Mouse (Mus musculus) stomach, embryonic 14.5 days (tissue): Measurements from ENCODE around the gene Kcnk7. TPM values are rescaled to one million over a fixed set of nuclear protein-coding genes. Genes with fewer than 3 reads are reported as not detected.
"Not testable (repeated sequence)": the region's sequence is repeated elsewhere in the genome, so short reads cannot be mapped to it uniquely, and the experiment has no call there.

ENCODE experiments used
- ATAC-seq: fragments of 200-750 bp; cut with Nextera tagmentation; 2 replicates; pipeline ENCODE4 v1.8.0; 2017; ENCODE audit warnings: low read depth, moderate TSS enrichment; ENCODE audit not compliant: insufficient number of reproducible peaks, insufficient read depth, low FRiP score
- H3K27ac ChIP-seq: fragments of 300-500 bp; sonication (generic); 2 replicates; pipeline ENCODE4 v1.5.1; 2014; ENCODE audit warnings: mild to moderate bottlenecking, low read length, moderate library complexity, mixed read lengths
- H3K27me3 ChIP-seq: fragments of 300-500 bp; sonication (generic); 2 replicates; pipeline ENCODE4 v1.6.1; 2014; ENCODE audit warnings: low read length, control low read depth, mixed read lengths; ENCODE audit not compliant: control insufficient read depth, insufficient read depth
- H3K36me3 ChIP-seq: fragments of 300-500 bp; sonication (generic); 2 replicates; pipeline ENCODE4 v1.6.1; 2014; ENCODE audit warnings: mild to moderate bottlenecking, control low read depth, low read length, moderate library complexity, mixed read lengths; ENCODE audit not compliant: control insufficient read depth, insufficient read depth
- H3K4me1 ChIP-seq: fragments of 300-500 bp; sonication (generic); 2 replicates; pipeline ENCODE4 v1.6.1; 2014; ENCODE audit warnings: low read length, control low read depth, mixed read lengths; ENCODE audit not compliant: control insufficient read depth, insufficient read depth
- H3K4me2 ChIP-seq: fragments of 300-500 bp; sonication (generic); replicated peaks from 2 replicates; pipeline ENCODE4 v1.6.1; 2014; ENCODE audit warnings: low read depth, low read length, control low read depth
- H3K4me3 ChIP-seq: fragments of 300-500 bp; sonication (generic); 2 replicates; pipeline ENCODE4 v1.5.1; 2014; ENCODE audit warnings: low read depth, low read length, control low read depth
- H3K9ac ChIP-seq: fragments of 300-500 bp; sonication (generic); replicated peaks from 2 replicates; pipeline ENCODE4 v1.6.1; 2014; ENCODE audit warnings: low read depth, mild to moderate bottlenecking, control low read depth, low read length, moderate library complexity, mixed read lengths
- H3K9me3 ChIP-seq: fragments of 300-500 bp; sonication (generic); 2 replicates; pipeline ENCODE4 v1.6.1; 2016; ENCODE audit warnings: low read depth, low read length, control low read depth; ENCODE audit not compliant: control insufficient read depth
- WGBS: fragments of 180-500 bp; shearing (Covaris S2); extraction: QIAGEN DNeasy Blood & Tissue Kit; methylation state at CpG from one replicate; pipeline ENCODE4 v1.1.7; 2014; 5-methylcytosine and 5-hydroxymethylcytosine counted together
- polyA plus RNA-seq: library from polyadenylated mRNA; unstranded; fragments of >200 nt; fragmentation: Nextera tagmentation; extraction: Ambion mirVana; gene quantifications from 2 replicates; pipeline ENCODE4 v1.2.1, GENCODE M21; 2014

Kcnk7 gene
- polyA plus RNA-seq, 1 experiment from 2014 or later: 0.84 TPM

GRCm38 (mm10) chr19:5666386-5666785 lies 37.8 kb upstream of the Kcnk7 start:
- Histone ChIP-seq H3K4me2 (no peak overlapping the region), H3K27ac (no peak overlapping the region), H3K4me1 (peaks cover 20% of the 10 kb centered on the region; the same call in 1 of the 2 replicates), H3K9me3 (no peaks in the 10 kb centered on the region), H3K27me3 (no peaks in the 10 kb centered on the region), H3K36me3 (peaks cover 49% of the 10 kb centered on the region), H3K4me3 (no peak overlapping the region), H3K9ac (no peak overlapping the region)
- WGBS: 92% methylated on average over 18 of the region's 18 CpGs
- no peak for ATAC-seq

GRCm38 (mm10) chr19:5668372-5668771 lies 35.8 kb upstream of the Kcnk7 start:
- H3K4me3 ChIP-seq: no peak overlapping the region
- H3K27me3 ChIP-seq: no peaks in the 10 kb centered on the region
- H3K9ac ChIP-seq: no peak overlapping the region
- H3K36me3 ChIP-seq: peaks cover 68% of the 10 kb centered on the region
- no peak overlapping the region for H3K4me2 ChIP-seq
- ATAC-seq: no peak
- 89% methylated on average over 4 of the region's 4 CpGs for WGBS
- H3K9me3 ChIP-seq: no peaks in the 10 kb centered on the region
- peaks cover 6% of the 10 kb centered on the region; the same call in 1 of the 2 replicates for H3K4me1 ChIP-seq
- no peak overlapping the region for H3K27ac ChIP-seq

GRCm38 (mm10) chr19:5680432-5680831 lies 23.7 kb upstream of the Kcnk7 start:
- Histone ChIP-seq H3K4me1 (no peaks in the 10 kb centered on the region), H3K27me3 (no peaks in the 10 kb centered on the region), H3K9me3 (no peaks in the 10 kb centered on the region), H3K4me3 (no peak overlapping the region), H3K36me3 (peaks cover 82% of the 10 kb centered on the region), H3K9ac (no peak overlapping the region), H3K27ac (no peak overlapping the region), H3K4me2 (no peak overlapping the region)
- 82% methylated on average over 4 of the region's 4 CpGs for WGBS
- ATAC-seq: no peak

- no peak overlapping the region for H3K27ac ChIP-seq
- ATAC-seq: no peak
- peaks cover 9% of the 10 kb centered on the region; the same call in 1 of the 2 replicates for H3K4me1 ChIP-seq
- no peak overlapping the region for H3K4me3 ChIP-seq
- H3K36me3 ChIP-seq: peaks cover 64% of the 10 kb centered on the region
- 91% methylated on average over 12 of the region's 12 CpGs for WGBS
- H3K4me2 ChIP-seq: no peak overlapping the region
- no peak overlapping the region for H3K9ac ChIP-seq
- no peaks in the 10 kb centered on the region for H3K27me3 ChIP-seq
- H3K9me3 ChIP-seq: no peaks in the 10 kb centered on the region
Measured at GRCm38 (mm10) chr19:5684236-5684635, 19.9 kb upstream of the Kcnk7 start.

GRCm38 (mm10) chr19:5684985-5685384 lies 19.2 kb upstream of the Kcnk7 start:
- 88% methylated on average over 13 of the region's 13 CpGs for WGBS
- H3K4me3 ChIP-seq: no peak overlapping the region
- no peak overlapping the region for H3K9ac ChIP-seq
- peaks cover 9% of the 10 kb centered on the region; the same call in 1 of the 2 replicates for H3K4me1 ChIP-seq
- H3K9me3 ChIP-seq: no peaks in the 10 kb centered on the region
- H3K27ac ChIP-seq: no peak overlapping the region
- no peak overlapping the region for H3K4me2 ChIP-seq
- no peaks in the 10 kb centered on the region for H3K27me3 ChIP-seq
- ATAC-seq: no peak
- peaks cover 57% of the 10 kb centered on the region for H3K36me3 ChIP-seq

GRCm38 (mm10) chr19:5685431-5685830 lies 18.7 kb upstream of the Kcnk7 start:
- no peak for ATAC-seq
- WGBS: 92% methylated on average over 19 of the region's 19 CpGs

GRCm38 (mm10) chr19:5685861-5686260 lies 18.3 kb upstream of the Kcnk7 start:
- Histone ChIP-seq H3K4me2 (no peak overlapping the region), H3K27me3 (no peaks in the 10 kb centered on the region), H3K4me1 (peaks cover 15% of the 10 kb centered on the region), H3K9ac (no peak overlapping the region), H3K4me3 (no peak overlapping the region), H3K9me3 (no peaks in the 10 kb centered on the region), H3K27ac (no peak overlapping the region), H3K36me3 (peaks cover 48% of the 10 kb centered on the region)
- WGBS: 98% methylated on average over 11 of the region's 11 CpGs
- no peak for ATAC-seq

More at GRCm38 (mm10) chr19:5685431-5685830, 18.7 kb upstream of the Kcnk7 start:
- H3K4me1 ChIP-seq: peaks cover 11% of the 10 kb centered on the region
- H3K4me2 ChIP-seq: no peak overlapping the region
- no peak overlapping the region for H3K27ac ChIP-seq
- H3K27me3 ChIP-seq: no peaks in the 10 kb centered on the region
- peaks cover 52% of the 10 kb centered on the region for H3K36me3 ChIP-seq
- no peak overlapping the region for H3K4me3 ChIP-seq
- H3K9me3 ChIP-seq: no peaks in the 10 kb centered on the region
- no peak overlapping the region for H3K9ac ChIP-seq

GRCm38 (mm10) chr19:5686437-5686836 lies 17.7 kb upstream of the Kcnk7 start:
- H3K9ac ChIP-seq: no peak overlapping the region
- peaks cover 49% of the 10 kb centered on the region for H3K36me3 ChIP-seq
- WGBS: 80% methylated on average over 13 of the region's 13 CpGs
- H3K27me3 ChIP-seq: no peaks in the 10 kb centered on the region
- no peaks in the 10 kb centered on the region for H3K9me3 ChIP-seq
- ATAC-seq: no peak
- no peak overlapping the region for H3K27ac ChIP-seq
- peaks cover 20% of the 10 kb centered on the region for H3K4me1 ChIP-seq
- H3K4me2 ChIP-seq: no peak overlapping the region
- no peak overlapping the region for H3K4me3 ChIP-seq

- H3K27me3 ChIP-seq, H3K4me2 ChIP-seq, H3K9me3 ChIP-seq, H3K27ac ChIP-seq, ATAC-seq, H3K9ac ChIP-seq, H3K4me3 ChIP-seq: not testable (repeated sequence)
- Histone ChIP-seq H3K36me3 (peaks cover 50% of the 10 kb centered on the region), H3K4me1 (peaks cover 25% of the 10 kb centered on the region)
- 90% methylated on average over 11 of the region's 12 CpGs for WGBS
Measured at GRCm38 (mm10) chr19:5686954-5687353, 17.2 kb upstream of the Kcnk7 start.
